Mouse (Mus musculus): ENCODE results near the gene Tbx15. TPM values are rescaled to one million over a fixed set of nuclear protein-coding genes. Genes with fewer than 3 reads are reported as not detected.

Gene Tbx15
- polyA plus RNA-seq, 1 experiment: 2.7 TPM

DNA sequence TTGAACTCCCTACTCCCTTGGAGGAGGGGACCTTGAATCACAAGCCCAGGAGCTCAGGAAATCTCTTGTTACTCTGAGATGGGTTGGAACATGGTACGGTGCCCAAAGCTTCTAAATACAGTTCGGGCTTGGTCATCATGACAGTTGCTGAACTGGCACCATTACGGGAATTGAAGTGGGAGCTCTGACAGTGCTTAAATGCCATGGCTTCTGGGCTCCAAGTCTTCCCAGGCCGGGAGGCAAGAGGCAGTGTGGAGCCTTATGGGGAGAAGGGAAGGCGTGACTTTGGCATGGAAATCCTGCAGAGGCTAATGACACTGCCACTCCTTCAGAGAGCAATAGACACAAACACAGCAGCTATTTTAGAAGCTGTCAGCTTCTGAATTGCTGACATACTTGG is 56.0 kb downstream of the Tbx15 start:
- Histone ChIP-seq H3K4me1 (ENCODE audit: control insufficient read depth, insufficient read depth, low read length) (no peaks in the 10 kb centered on the region), H3K27ac (ENCODE audit: control insufficient read depth, insufficient read depth, low read depth, low read length, poor library complexity) (no peak overlapping the region), H3K4me3 (replicated peaks; ENCODE audit: control insufficient read depth, low read depth, low read length) (no peak overlapping the region)
- WGBS: 76% methylated on average over 5 of the region's 5 CpGs
- no peak for TF ChIP-seq CTCF (IDR thresholded peaks at IDR 0.05; ENCODE audit: control insufficient read depth, insufficient read depth, low read length)
- no peak for TF ChIP-seq POLR2A (IDR thresholded peaks at IDR 0.05; ENCODE audit: borderline replicate concordance, control insufficient read depth, low read depth, low read length)

DNA sequence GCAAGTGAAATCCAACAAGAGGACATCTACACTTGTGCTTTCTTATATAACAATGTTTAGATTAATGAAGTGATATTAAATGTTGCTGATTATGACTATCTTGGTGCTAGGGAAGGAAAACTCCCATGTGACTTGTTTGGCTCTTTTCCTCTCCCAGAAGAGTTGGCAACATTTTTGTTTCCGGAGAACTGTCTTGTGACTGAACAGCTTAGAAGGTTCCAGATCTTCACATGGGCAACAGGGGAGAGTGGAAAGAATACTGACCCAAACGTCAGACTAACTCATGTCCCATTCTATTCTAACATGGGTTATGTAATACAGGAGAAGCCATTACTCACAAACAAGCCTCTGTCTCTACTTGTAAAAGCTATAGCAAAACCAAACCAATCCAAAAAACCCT is 60.7 kb downstream of the Tbx15 start:
- H3K4me3 ChIP-seq (replicated peaks; ENCODE audit: control insufficient read depth, low read depth, low read length): no peak overlapping the region
- no peaks in the 10 kb centered on the region for H3K4me1 ChIP-seq (ENCODE audit: control insufficient read depth, insufficient read depth, low read length)
- TF ChIP-seq CTCF (IDR thresholded peaks at IDR 0.05; ENCODE audit: control insufficient read depth, insufficient read depth, low read length) (no peak), POLR2A (IDR thresholded peaks at IDR 0.05; ENCODE audit: borderline replicate concordance, control insufficient read depth, low read depth, low read length) (no peak)
- no peak overlapping the region for H3K27ac ChIP-seq (ENCODE audit: control insufficient read depth, insufficient read depth, low read depth, low read length, poor library complexity)
- 72% methylated on average over 2 of the region's 2 CpGs for WGBS

DNA sequence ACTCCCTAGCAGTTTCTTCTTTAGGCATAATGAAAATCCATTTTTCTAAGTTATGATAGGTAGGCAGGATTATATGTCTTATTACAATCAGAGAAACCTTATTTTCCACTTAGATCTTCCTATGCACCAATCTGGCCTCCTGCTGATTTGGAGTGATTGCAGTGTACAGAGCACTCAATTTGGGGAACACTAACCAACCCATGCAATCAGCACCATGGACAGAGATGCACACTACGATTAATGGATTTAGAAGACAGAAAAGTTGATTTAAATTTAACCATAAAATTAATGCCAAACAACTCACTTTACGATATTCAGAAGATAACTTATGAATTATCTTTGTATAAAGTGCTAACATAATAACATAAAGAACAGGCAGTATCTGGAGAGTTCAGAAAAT is 70.7 kb downstream of the Tbx15 start:
- WGBS: 45% methylated on average over 2 of the region's 2 CpGs
- no peaks in the 10 kb centered on the region for H3K4me1 ChIP-seq (ENCODE audit: control insufficient read depth, insufficient read depth, low read length)
- H3K4me3 ChIP-seq (replicated peaks; ENCODE audit: control insufficient read depth, low read depth, low read length): no peak overlapping the region
- H3K27ac ChIP-seq (ENCODE audit: control insufficient read depth, insufficient read depth, low read depth, low read length, poor library complexity): no peak overlapping the region
- TF ChIP-seq POLR2A (IDR thresholded peaks at IDR 0.05; ENCODE audit: borderline replicate concordance, control insufficient read depth, low read depth, low read length) (no peak), CTCF (IDR thresholded peaks at IDR 0.05; ENCODE audit: control insufficient read depth, insufficient read depth, low read length) (no peak)

DNA sequence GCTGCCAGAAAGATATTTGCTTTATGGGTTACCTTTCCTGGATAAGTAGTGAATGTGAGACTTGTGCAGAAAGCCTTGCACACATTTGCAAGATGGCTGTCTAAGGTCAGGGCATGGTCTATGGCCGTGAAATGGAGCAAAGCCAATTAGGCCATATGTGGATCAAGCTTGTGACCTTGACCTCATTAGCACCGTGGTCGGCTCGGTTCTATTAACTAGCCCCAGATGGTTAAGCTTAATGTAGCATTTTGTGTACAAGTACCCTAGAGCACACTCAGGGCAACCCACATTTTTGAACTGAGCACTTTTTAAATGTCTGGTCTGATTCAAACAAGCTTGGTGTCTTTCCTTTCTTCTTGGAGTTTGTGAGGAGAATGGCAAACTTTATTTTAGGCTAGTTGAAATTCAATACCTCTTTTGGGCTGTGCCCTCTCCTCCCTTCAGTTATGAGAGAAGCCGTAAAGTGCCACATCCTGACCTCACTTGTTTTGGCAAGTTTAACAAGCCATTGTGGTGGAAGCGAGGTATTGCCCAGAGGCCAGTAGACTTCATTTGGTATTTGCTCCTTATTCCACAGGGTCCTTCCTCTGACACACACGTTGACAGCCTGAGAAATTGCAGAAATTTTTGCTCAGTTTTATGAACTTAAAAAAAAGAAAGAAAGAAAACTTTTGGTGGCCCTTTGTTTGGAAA is 71.9 kb downstream of the Tbx15 start:
- Histone ChIP-seq H3K4me3 (replicated peaks; ENCODE audit: control insufficient read depth, low read depth, low read length) (no peak overlapping the region), H3K4me1 (ENCODE audit: control insufficient read depth, insufficient read depth, low read length) (no peaks in the 10 kb centered on the region), H3K27ac (ENCODE audit: control insufficient read depth, insufficient read depth, low read depth, low read length, poor library complexity) (no peak overlapping the region)
- TF ChIP-seq CTCF (IDR thresholded peaks at IDR 0.05; ENCODE audit: control insufficient read depth, insufficient read depth, low read length): no peak
- no peak for TF ChIP-seq POLR2A (IDR thresholded peaks at IDR 0.05; ENCODE audit: borderline replicate concordance, control insufficient read depth, low read depth, low read length)
- WGBS: 68% methylated on average over 7 of the region's 7 CpGs

DNA sequence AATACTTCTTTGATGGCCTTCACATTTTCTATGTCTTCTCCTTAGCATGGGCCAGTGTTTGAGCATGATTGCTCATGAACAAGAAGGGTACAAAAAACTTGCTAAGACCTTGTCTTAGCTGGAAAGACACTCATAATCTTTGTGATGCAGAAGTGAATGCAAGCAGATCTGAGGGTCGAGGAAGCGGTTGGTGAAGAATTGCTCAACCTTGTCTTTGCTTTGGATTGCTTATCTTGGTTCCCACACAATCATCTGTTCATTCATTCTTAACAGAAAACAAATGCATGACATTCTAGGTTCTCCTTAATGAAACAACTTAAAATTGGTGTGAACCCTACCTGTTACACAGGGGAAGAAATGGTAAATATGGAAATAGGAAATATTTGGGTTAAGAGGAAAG is 82.2 kb downstream of the Tbx15 start:
- WGBS: 73% methylated on average over 2 of the region's 2 CpGs
- TF ChIP-seq POLR2A (IDR thresholded peaks at IDR 0.05; ENCODE audit: borderline replicate concordance, control insufficient read depth, low read depth, low read length): no peak
- TF ChIP-seq CTCF (IDR thresholded peaks at IDR 0.05; ENCODE audit: control insufficient read depth, insufficient read depth, low read length): no peak
- H3K4me3 ChIP-seq (replicated peaks; ENCODE audit: control insufficient read depth, low read depth, low read length): no peak overlapping the region

DNA sequence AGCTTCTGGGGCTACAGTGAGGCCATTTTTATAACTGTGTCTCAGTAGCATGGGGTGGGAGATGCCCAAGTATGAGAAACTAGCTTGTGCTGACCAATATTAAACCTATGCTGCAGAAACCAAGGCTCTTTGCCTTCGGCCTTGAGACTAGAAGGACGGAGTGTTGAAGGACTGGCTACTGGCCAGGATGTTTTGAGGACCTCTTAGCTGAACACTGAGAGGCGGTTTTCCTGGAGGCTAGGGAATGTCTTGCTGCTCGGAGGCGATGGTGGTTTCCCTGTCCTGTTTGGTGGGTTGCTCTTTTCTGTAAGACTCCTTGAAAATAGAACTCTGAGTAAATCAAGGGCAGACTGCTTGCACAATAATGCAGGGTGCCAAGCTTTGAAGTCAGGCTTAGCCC is 89.1 kb downstream of the Tbx15 start:
- 61% methylated on average over 5 of the region's 5 CpGs for WGBS
- Histone ChIP-seq H3K27ac (ENCODE audit: control insufficient read depth, insufficient read depth, low read depth, low read length, poor library complexity) (no peak overlapping the region), H3K4me1 (ENCODE audit: control insufficient read depth, insufficient read depth, low read length) (no peaks in the 10 kb centered on the region), H3K4me3 (replicated peaks; ENCODE audit: control insufficient read depth, low read depth, low read length) (no peak overlapping the region)
- TF ChIP-seq POLR2A (IDR thresholded peaks at IDR 0.05; ENCODE audit: borderline replicate concordance, control insufficient read depth, low read depth, low read length) (no peak), CTCF (IDR thresholded peaks at IDR 0.05; ENCODE audit: control insufficient read depth, insufficient read depth, low read length) (no peak)

More for the DNA sequence above, 82.2 kb downstream of the Tbx15 start:
- Histone ChIP-seq H3K27ac (ENCODE audit: control insufficient read depth, insufficient read depth, low read depth, low read length, poor library complexity) (no peak overlapping the region), H3K4me1 (ENCODE audit: control insufficient read depth, insufficient read depth, low read length) (no peaks in the 10 kb centered on the region)

DNA sequence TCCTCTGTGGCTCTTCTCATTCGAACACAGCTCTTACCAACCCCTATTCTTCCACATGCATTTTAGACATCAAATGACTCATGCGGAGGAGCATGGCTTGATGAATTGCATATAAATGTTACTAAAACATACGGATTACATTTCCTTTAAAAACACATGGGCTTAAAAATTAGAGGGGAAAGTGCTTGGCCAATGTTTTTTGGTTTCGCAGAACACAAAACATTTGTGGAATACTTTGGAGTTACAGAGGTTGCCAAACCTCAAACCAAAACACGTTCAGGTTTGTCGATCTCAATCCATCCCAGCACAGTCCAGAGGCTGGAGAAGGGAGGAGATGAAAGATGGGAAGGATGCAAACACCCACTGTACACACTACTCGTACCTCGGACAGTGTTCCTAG is 90.9 kb downstream of the Tbx15 start:
- TF ChIP-seq POLR2A (IDR thresholded peaks at IDR 0.05; ENCODE audit: borderline replicate concordance, control insufficient read depth, low read depth, low read length): no peak
- TF ChIP-seq CTCF (IDR thresholded peaks at IDR 0.05; ENCODE audit: control insufficient read depth, insufficient read depth, low read length): no peak
- Histone ChIP-seq H3K27ac (ENCODE audit: control insufficient read depth, insufficient read depth, low read depth, low read length, poor library complexity) (no peak overlapping the region), H3K4me1 (ENCODE audit: control insufficient read depth, insufficient read depth, low read length) (no peaks in the 10 kb centered on the region), H3K4me3 (replicated peaks; ENCODE audit: control insufficient read depth, low read depth, low read length) (no peak overlapping the region)
- WGBS: 77% methylated on average over 8 of the region's 8 CpGs

DNA sequence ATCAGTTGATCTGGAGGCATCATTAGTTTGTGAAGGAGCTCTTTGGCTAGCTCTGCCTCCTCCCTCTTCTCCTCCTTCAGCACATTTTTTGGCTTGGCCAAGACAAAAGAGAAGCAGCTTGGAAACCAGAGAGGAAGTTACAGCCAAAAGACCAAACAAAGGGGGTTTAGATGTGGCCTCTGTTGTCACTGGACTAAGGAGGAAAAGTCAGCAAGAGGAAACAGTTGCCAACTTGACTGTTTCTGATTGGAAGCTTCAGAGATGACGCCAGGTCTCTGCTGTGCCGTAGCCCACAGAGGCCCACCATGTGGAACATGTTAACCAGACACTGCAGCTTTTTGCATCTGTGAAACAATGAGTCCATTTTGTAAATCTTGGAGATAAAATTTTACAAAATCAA is 96.7 kb downstream of the Tbx15 start:
- Histone ChIP-seq H3K4me3 (replicated peaks; ENCODE audit: control insufficient read depth, low read depth, low read length) (no peak overlapping the region), H3K27ac (ENCODE audit: control insufficient read depth, insufficient read depth, low read depth, low read length, poor library complexity) (no peak overlapping the region), H3K4me1 (ENCODE audit: control insufficient read depth, insufficient read depth, low read length) (no peaks in the 10 kb centered on the region)
- TF ChIP-seq POLR2A (IDR thresholded peaks at IDR 0.05; ENCODE audit: borderline replicate concordance, control insufficient read depth, low read depth, low read length): no peak
- TF ChIP-seq CTCF (IDR thresholded peaks at IDR 0.05; ENCODE audit: control insufficient read depth, insufficient read depth, low read length): no peak
- WGBS: 40% methylated on average over 2 of the region's 2 CpGs

DNA sequence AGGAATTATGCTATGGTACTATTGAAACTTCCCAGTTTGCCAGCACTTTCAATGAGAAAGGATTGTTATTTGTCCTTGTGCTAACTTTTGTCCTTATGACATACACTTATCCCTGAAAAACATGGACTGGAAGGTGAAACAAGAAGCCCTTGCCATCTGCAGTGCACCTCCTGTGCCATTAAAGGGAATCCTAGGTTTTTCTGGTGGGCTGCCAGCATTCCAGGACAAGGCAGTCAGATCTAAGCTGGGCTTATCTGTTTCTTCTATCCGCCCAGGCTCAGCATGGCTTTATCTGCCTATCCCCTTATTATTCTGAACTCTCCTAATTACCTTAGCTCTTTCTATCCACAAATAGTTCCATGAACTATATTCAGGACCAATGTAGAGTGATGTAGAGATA is 98.6 kb downstream of the Tbx15 start:
- 74% methylated on average over 1 of the region's 1 CpGs for WGBS
- TF ChIP-seq CTCF (IDR thresholded peaks at IDR 0.05; ENCODE audit: control insufficient read depth, insufficient read depth, low read length) (no peak), POLR2A (IDR thresholded peaks at IDR 0.05; ENCODE audit: borderline replicate concordance, control insufficient read depth, low read depth, low read length) (no peak)
- no peak overlapping the region for H3K27ac ChIP-seq (ENCODE audit: control insufficient read depth, insufficient read depth, low read depth, low read length, poor library complexity)
- no peaks in the 10 kb centered on the region for H3K4me1 ChIP-seq (ENCODE audit: control insufficient read depth, insufficient read depth, low read length)
- no peak overlapping the region for H3K4me3 ChIP-seq (replicated peaks; ENCODE audit: control insufficient read depth, low read depth, low read length)

Measured in bone marrow, adult 2 months (tissue).